Mouse (Mus musculus) C2C12 (cell line): ENCODE data around the gene Heatr4. TPM values are rescaled to one million over a fixed set of nuclear protein-coding genes. Genes with fewer than 3 reads are reported as not detected.
"Not testable (repeated sequence)": the region's sequence is repeated elsewhere in the genome, so short reads cannot be mapped to it uniquely, and the experiment has no call there.

Experiments
- H3K27me3 ChIP-seq: one replicate; pipeline ENCODE4 v1.6.1; 2011; ENCODE audit not compliant: control insufficient read depth, insufficient read depth, insufficient read length
- H3K36me3 ChIP-seq: one replicate; pipeline ENCODE4 v1.6.1; 2011; ENCODE audit not compliant: control insufficient read depth, insufficient read depth
- H3K4me3 ChIP-seq: one replicate; pipeline ENCODE4 v1.5.1; 2011; ENCODE audit warnings: mild to moderate bottlenecking, control low read depth; ENCODE audit not compliant: poor library complexity, insufficient read depth, severe bottlenecking
- H3K79me2 ChIP-seq: one replicate; pipeline ENCODE4 v1.6.1; 2011; ENCODE audit not compliant: control insufficient read depth, insufficient read depth
- H3K79me3 ChIP-seq: one replicate; pipeline ENCODE4 v1.6.1; 2011; ENCODE audit warnings: low read depth, control low read depth
- H3ac ChIP-seq: one replicate; pipeline ENCODE3; 2011; ENCODE audit warnings: low read depth; ENCODE audit not compliant: control insufficient read depth, insufficient read length
- CEBPB ChIP-seq: IDR thresholded peaks from one replicate; pipeline ENCODE4 v1.6.1; 2011; ENCODE audit warnings: low read depth, mild to moderate bottlenecking, control low read depth, moderate library complexity
- CTCF ChIP-seq: IDR thresholded peaks from one replicate; pipeline ENCODE4 v1.5.1; 2011; ENCODE audit not compliant: control insufficient read depth, insufficient read depth, insufficient read length
- FOSL1 ChIP-seq: IDR thresholded peaks from one replicate; pipeline ENCODE4 v1.8.0; 2011; ENCODE audit warnings: mild to moderate bottlenecking, low read length; ENCODE audit not compliant: poor library complexity, insufficient read depth, severe bottlenecking
- MAX ChIP-seq: IDR thresholded peaks from one replicate; pipeline ENCODE4 v1.6.1; 2011; ENCODE audit warnings: mild to moderate bottlenecking, control low read depth
- MYOD1 ChIP-seq: IDR thresholded peaks from one replicate; pipeline ENCODE4 v1.6.1; 2011; ENCODE audit warnings: low read depth; ENCODE audit not compliant: control insufficient read depth, insufficient read length
- MYOG ChIP-seq: IDR thresholded peaks from one replicate; pipeline ENCODE4 v1.6.1; 2011; ENCODE audit not compliant: control insufficient read depth, insufficient read length; ENCODE audit errors: extremely low read depth
- USF1 ChIP-seq: IDR thresholded peaks from one replicate; pipeline ENCODE4 v1.6.1; 2011; ENCODE audit warnings: low read depth, mild to moderate bottlenecking, control low read depth, moderate library complexity
- polyA plus RNA-seq: library from polyadenylated mRNA; unstranded; fragments of >200 nt; fragmentation: generic; extraction: Trizol; gene quantifications from one replicate; pipeline ENCODE4 v1.2.1, GENCODE M21; 2012; ENCODE audit warnings: missing spikeins

The Heatr4 gene
- polyA plus RNA-seq, 1 experiment: not detected

DNA sequence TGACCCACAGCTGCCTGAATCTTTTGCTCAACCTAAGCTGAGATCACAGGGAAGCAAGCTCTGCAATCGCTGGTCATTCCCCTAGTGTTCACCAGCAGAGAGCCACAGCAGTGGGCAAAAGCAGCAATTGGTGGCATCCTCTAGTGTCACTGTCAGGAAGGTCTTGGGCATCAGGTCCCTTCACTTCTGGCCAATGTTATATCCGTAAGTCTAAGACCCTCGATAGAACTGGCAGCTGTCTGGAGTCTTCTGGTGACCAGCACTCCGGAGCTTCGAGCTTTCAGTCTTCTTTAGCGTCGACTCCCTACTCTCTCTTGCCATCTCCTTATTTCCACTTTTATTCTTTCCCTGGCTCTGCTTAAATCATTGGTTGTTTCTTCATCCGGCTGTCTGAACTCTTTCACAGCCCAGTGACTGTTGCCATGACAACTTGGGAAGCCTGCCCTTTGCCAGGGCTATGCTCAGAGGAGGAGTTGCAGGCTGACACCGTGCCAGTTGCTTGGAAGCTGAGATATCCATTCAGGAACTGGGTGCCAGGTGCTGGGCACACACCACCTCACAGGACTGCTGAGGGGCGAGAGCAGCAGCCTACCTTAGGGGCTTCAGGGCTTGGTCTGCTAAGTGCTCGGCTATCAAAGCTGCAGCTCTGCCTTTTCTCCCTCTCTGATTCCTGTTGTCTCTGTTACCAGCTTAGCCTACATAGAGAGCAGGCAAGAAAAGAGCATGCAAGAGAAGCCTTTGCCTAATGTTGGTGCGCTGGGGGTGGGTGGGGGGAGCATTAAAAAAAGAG, 26.8 kb upstream of the Heatr4 start:
- no peaks in the 10 kb centered on the region for H3K79me3 ChIP-seq
- no peak overlapping the region for H3ac ChIP-seq
- no peak for TF ChIP-seq MAX
- TF ChIP-seq CTCF: no peak
- TF ChIP-seq USF1: no peak
- TF ChIP-seq FOSL1: no peak
- TF ChIP-seq MYOD1: no peak
- TF ChIP-seq MYOG: no peak
- TF ChIP-seq CEBPB: no peak
- H3K36me3 ChIP-seq: no peaks in the 10 kb centered on the region
- H3K27me3 ChIP-seq: peaks cover 15% of the 10 kb centered on the region
- H3K79me2 ChIP-seq: no peaks in the 10 kb centered on the region
- no peak overlapping the region for H3K4me3 ChIP-seq

DNA sequence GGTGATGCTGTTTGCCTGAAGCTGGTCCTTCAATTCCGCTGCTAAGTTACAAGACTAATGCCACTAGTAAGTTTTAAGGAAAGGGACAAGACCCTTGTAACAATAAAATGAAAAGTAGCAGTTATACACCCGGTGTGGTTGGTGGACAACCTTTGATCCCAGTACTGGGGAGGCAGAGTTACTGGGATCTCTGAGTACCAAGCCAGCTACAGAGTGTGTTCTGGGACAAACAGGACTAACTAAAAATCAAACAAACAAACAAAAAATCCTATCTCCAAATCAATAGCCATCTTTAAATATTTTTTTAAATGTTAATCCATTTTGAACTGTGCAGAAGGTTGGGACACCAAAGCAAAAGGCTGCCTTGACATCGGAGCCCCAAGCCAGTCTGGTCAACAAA, 25.5 kb upstream of the Heatr4 start:
- Histone ChIP-seq H3K27me3 (peaks cover 15% of the 10 kb centered on the region), H3K36me3 (no peaks in the 10 kb centered on the region), H3K79me2 (no peaks in the 10 kb centered on the region), H3K4me3 (no peak overlapping the region), H3K79me3 (no peaks in the 10 kb centered on the region), H3ac (no peak overlapping the region)
- TF ChIP-seq FOSL1 (no peak), CEBPB (no peak), MAX (no peak), MYOG (no peak), USF1 (no peak), CTCF (no peak), MYOD1 (no peak)

DNA sequence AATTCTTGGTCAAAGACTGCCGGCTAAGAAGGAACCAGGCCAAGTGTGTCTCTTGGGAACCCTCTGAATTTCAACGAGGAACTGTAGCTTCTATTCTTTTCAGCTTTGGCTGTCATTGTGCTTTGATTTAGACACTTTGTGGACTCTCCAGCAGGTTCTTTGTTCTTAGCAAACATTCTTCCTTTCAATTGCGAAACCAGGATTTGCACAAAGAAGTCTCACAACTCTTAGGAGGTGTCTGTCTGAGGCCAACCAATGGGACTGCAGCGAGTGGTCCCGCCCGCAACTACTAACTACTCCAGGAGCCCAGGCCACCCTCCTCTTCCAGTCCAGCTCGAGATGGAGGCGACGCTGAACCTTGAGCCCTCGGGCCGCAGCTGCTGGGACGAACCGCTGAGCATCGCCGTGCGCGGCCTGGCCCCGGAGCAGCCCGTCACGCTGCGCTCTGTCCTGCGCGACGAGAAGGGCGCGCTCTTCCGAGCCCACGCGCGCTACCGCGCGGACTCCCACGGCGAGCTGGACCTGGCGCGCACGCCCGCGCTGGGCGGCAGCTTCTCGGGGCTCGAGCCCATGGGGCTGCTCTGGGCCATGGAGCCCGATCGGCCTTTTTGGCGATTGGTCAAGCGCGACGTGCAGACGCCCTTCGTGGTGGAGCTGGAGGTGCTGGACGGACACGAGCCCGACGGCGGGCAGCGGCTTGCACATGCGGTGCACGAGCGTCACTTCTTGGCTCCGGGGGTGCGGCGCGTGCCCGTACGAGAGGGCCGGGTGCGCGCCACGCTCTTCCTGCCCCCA, 24.7 kb upstream of the Heatr4 start, which contains the start of gene Acot1:
Gene Acot1, plus strand, starts transcription at position 320 of the 795 bp plus-strand sequence.
- not testable (repeated sequence) for H3K4me3 ChIP-seq, H3ac ChIP-seq, H3K79me2 ChIP-seq, H3K36me3 ChIP-seq, H3K79me3 ChIP-seq
- peaks cover 15% of the 10 kb centered on the region for H3K27me3 ChIP-seq
- TF ChIP-seq CEBPB: peak; percentile 8

DNA sequence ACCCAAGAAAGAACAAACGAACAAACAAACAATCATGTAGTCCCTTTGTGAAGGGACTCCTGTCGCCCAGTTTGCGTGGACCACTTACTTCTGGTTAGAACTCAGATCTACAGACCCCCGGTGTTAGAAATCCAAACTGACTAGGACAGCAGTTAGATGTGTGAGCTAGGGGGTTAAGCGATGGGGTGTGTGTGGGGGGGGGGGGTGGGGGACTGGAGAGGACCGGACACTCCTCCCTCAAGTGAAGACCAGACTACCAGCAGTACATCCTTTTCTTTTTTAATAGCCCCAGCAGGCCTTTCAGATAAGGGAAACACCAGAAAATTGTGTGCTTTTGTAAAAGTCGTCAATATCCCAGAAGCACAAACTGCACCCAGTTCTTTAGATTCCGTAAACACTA, 24.1 kb upstream of the Heatr4 start:
- Histone ChIP-seq H3K79me2 (no peaks in the 10 kb centered on the region), H3K79me3 (no peaks in the 10 kb centered on the region), H3K4me3 (no peak overlapping the region), H3K27me3 (peaks cover 15% of the 10 kb centered on the region), H3ac (no peak overlapping the region), H3K36me3 (no peaks in the 10 kb centered on the region)
- TF ChIP-seq CTCF (no peak), MAX (no peak), CEBPB (no peak), FOSL1 (no peak), MYOG (no peak), USF1 (no peak), MYOD1 (no peak)

DNA sequence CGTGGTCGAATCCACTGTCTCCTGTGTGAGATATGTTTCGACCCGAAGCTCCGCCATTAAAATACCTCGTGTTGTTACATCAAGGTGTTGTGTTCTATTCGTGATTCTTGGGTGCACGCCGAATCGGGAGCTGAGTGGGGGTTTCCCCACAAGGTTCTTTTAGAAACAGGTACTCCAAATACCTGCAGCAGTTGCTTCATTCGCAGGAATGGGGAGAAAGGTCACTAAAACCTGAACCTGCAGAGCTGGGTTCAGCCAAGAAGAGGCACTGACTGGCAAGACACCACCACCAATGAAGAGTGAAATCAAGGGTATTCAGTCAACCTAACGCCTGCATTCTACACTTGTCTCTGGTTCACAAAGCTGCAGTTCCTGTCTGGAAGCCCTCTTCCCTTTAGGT, 23.6 kb upstream of the Heatr4 start:
- no peaks in the 10 kb centered on the region for H3K79me3 ChIP-seq
- no peaks in the 10 kb centered on the region for H3K79me2 ChIP-seq
- H3K27me3 ChIP-seq: peaks cover 15% of the 10 kb centered on the region
- TF ChIP-seq CEBPB (no peak), USF1 (no peak), CTCF (no peak), MAX (no peak), FOSL1 (no peak), MYOG (no peak), MYOD1 (no peak)
- no peaks in the 10 kb centered on the region for H3K36me3 ChIP-seq
- H3K4me3 ChIP-seq: no peak overlapping the region
- H3ac ChIP-seq: no peak overlapping the region
